Mouse (Mus musculus) ovary, postnatal 36 days (tissue): ENCODE measurements around the gene Gm20708.
A peak's percentile ranks its signal among the peaks of the same experiment; 100 is the strongest.
"Not testable (repeated sequence)": the region's sequence is repeated elsewhere in the genome, so short reads cannot be mapped to it uniquely, and the experiment has no call there.

Experiments used
- DNase-seq: peaks from one replicate; pipeline ENCODE4 v3.0.0; 2022; ENCODE audit warnings: low spot score, mixed read lengths

The Gm20708 gene

GRCm38 (mm10) chr11:117781199-117781821 is 28.2 kb upstream of the Gm20708 start:
- DNase-seq: peak; percentile 64

DNA sequence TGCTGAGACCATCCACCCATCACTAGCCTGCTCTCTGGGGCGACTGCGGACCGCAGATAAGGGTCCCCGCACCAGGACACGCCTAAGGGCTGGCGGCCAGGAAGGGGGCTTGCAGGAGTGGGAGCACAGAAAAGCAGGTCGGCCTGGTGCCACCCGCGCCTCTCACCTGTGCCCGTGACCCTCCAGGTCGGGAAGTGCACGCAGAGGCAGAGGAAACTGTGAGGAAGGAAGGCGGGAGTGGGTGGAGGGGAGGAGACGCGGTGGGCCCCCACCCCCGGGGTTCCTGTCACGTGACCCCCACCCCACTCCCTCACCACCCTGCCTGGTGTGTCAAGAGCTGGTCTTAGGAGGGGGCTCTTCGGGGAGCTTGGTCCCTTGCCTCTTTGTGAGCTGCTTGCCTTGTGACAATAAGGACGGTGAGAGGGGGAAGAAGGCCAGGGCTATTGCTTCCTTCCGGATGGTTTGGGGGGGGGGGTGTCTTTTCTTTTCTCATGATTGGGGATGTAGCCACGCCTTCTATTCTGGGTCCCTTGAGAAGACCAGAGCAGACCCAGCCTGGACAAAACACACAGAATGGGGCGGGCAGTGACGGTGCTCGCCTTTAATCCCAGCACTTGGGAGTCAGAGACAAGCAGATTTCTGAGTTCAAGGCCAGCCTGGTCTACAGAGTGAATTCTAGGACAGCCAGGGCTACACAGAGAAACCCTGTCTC is 27.3 kb upstream of the Gm20708 start, which contains the start of the genes Tmc8 and Tmc6:
Gene Tmc8 (plus strand): TSS at position 84 of the 712 bp plus-strand sequence.
Gene Tmc6 (minus strand): TSS at position 206 of the 712 bp plus-strand sequence.
- no peak for DNase-seq

DNA sequence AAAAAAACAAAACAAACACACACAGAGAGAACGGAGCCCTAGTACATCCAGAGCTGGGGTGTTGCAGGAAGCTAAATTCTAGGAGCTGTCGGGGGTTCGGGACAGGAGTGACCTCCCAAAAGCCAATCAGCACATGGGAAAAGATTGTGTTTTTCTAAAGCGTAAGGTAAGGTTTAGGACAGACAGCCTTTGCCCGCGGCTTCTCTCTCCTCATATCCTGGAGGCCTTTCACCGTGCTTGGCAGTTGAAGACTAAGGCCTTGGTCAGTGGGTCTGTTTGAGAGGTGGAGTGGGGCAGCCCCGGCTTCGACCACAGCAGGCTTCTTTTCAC is 26.8 kb upstream of the Gm20708 start:
- DNase-seq: no peak

- peak; percentile 49 for DNase-seq
These were observed 26.4 kb upstream of the Gm20708 start for GRCm38 (mm10) chr11:117783089-117783488.

- no peak for DNase-seq
These were observed 25.7 kb upstream of the Gm20708 start for GRCm38 (mm10) chr11:117783683-117784309.

DNA sequence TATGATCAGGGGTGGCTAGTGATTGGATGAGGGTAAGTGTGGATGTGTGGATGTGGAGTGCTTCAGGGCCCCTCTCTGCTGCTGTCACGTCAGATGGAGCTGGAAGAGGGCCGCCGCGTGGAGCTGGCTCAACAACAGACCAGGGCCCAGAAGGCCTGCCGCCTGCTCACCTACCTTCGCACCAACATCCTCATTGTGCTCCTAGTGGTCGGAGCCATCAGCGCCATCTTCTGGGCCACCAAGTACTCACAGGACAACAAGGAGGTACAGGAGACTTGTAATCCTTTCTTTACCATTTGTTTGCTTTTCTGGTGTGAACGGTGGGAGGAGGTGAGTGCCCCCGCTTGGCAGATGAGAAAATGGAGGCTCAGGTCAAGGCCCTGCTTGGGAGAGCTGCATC is 23.2 kb upstream of the Gm20708 start:
- DNase-seq: peak; percentile 60

GRCm38 (mm10) chr11:117788481-117788880 is 21.0 kb upstream of the Gm20708 start:
- not testable (repeated sequence) for DNase-seq

DNA sequence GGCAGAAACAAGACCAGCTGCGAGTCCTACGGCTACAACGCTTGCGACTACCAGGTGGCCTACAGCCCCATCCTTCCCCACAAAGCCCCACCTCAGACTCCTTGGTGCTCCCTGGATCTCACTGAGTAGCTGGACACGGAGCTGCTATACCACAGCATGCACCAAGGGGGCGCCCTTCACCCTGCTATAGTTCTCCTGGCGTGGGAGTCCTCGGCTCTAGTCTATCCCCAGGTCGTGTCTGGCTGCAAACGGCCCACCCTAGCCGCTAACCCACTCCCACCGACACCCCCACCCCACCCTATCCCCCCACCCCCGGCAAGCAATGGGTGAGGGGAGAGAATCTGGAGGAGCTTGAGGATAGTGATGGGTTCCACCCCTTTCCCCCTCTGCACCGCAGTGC is 19.2 kb upstream of the Gm20708 start:
- peak; percentile 69 for DNase-seq

- no peak for DNase-seq
These were observed 18.6 kb upstream of the Gm20708 start for GRCm38 (mm10) chr11:117790703-117791440.

DNA sequence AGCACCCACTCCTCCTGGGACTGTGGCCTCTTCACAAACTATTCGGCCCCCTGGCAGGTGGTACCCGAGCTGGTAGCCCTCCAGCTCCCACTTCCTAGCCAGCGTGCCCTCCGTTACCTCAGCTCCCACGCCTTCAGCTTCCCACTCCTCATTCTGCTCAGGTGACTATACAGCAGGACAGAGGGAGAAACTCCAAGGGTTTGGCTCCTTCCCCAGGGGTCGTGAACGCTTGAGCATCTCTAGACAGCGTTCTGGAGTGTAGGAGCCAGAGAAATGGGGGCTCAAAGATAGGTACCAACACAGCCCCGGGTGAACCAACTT is 18.1 kb upstream of the Gm20708 start:
- no peak for DNase-seq

GRCm38 (mm10) chr11:117792281-117792888 is 17.1 kb upstream of the Gm20708 start:
- DNase-seq: peak; percentile 38

DNA sequence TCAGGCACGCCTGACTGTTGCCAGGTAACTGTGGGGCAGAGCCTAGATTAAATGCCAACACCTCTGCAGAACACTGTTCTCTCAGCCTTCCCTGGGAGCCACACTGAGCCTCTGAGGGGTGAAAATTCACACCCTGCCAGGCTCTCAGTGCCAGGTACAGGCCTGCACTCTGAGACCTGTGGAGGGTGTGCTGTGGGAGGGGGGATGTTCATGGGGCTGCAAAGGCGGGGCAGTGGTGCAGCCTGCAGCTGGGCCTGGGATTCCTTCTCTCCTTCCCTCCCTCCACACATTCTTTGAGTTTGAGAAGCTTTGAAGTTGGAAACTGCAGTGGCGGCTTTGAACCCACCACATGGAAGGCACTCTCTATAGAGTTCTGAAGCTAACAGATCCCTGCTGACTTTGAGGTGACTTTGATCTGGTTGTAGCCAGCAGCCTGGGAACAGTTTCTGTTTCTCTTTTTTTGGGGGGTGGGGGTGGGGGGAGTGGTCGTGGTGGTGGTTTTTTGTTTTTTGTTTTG is 15.4 kb upstream of the Gm20708 start:
- no peak for DNase-seq

DNA sequence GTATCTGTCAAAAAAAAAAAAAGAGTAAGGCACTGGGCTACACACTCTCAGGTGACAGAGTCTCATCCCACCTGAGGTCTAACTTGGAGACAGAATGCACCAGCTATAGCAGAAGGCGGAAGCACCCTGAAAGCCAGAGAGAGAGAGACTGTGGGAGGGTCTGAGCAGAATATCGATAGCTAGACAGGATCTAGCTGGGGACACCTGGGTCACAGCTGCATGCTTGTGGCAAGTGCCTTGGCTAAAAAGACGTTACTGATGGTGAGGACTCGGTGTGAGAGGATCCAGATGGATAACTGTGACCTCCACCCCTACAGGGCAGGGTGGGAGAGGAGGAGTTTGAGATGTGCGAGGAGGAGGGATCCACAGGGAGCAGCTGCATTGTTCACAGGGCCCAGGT is 12.5 kb upstream of the Gm20708 start:
- no peak for DNase-seq

GRCm38 (mm10) chr11:117797511-117798159 is 11.8 kb upstream of the Gm20708 start, which contains the start of gene 6030468B19Rik:
Gene 6030468B19Rik (plus strand): TSS chr11:117797660.
- DNase-seq: no peak

GRCm38 (mm10) chr11:117798160-117798541 is 11.3 kb upstream of the Gm20708 start:
- no peak for DNase-seq

DNA sequence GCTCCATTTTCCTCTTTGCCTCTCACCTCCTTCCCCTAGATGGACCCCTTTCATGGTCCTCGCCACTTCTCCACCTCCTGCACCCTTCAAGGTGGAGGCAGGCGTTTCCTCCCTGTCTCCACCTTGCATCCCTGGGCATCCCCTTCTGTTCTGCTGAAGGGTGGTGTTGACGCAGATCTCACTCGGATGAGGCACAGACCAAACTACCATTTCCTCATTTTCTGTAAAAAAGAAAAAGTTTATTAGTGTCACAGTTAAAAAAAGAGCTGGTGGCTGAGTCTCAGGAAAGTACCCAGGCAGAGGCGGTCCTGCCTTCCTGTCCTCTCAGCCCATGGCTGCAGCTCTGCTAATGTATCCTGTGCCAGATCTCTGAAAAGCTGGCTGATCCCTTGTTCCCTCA is 10.3 kb upstream of the Gm20708 start:
- no peak for DNase-seq

DNA sequence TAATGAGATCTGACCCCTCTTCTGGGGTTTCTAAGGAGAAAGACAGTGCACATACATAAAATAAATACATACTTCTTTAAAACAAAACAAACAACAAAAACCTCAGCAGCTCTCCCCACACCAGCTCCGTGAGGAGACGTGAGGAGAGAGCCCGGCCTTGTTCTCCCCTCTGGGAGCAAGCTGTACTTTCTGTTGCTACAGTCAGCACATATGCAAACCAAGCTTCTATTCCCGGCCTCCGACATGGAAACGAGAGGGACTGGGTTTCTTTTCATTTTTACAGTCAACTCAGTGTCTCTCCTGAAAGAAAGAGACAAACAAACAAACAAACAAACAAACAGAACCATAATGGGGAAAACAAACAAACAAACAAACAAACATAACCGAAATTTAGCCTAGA is 9.4 kb upstream of the Gm20708 start:
- no peak for DNase-seq

DNA sequence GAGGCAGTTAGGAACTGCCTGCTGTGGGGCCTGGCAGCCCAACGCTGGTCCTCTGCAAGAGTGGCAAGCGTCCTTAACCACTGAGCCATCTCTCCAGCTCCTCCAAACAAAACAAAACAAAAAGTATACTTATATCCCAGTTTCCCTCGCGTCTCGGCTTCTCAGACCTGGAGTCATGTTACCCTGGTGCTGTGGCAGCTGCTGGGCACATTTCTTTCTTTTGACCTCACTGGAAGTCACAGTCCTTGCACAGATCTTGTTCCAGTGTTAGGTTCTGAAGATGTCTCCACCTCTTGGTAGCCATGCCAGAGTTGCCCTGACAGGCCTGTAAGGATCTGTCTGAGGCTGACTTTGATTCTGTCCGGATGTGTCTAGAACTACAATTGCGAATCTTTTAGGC is 7.8 kb upstream of the Gm20708 start:
- DNase-seq: no peak

DNA sequence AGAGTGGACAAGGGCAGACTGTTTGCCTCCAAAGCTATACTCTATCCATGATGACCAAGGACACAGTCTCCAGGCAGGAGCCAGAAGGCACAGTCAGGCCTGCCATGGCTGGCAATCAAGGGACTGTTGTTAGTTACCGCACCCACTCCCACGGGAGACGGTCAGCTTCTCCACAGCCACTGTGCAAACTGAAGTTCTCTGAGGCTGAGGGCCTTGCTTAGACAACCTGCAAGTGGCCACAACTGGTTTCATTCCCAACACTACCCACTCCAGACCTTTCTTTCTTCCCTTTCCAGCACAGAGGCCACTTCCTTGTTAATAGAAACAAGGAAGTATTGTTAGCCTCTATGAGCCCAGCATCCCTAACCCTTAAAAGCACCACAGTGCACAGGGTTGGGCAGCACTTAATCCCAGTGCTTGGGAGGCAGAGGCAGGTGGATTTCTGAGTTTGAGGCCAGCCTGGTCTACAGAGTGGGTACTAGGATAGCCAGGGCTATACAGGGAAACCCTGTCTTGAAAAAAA is 6.2 kb upstream of the Gm20708 start:
- DNase-seq: no peak

DNA sequence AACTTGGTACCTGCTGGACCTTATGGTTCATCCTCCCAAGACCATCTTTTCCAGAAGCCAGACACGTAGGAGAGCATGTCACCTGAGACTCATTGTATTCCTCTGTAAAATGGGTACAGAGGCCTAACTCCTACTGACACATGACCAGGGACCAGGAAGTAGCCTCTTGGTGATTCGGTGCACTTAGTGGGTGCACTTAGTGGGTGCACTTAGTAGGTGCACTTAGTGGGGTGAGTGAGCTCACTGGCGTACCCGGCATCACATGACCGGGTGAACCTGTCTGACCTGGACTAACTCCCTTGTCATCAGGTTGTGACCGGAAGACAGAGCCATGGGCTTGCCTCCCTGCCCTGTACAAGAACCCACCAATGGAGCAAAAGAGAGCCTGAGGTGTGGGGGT is 2.7 kb upstream of the Gm20708 start:
- no peak for DNase-seq

DNA sequence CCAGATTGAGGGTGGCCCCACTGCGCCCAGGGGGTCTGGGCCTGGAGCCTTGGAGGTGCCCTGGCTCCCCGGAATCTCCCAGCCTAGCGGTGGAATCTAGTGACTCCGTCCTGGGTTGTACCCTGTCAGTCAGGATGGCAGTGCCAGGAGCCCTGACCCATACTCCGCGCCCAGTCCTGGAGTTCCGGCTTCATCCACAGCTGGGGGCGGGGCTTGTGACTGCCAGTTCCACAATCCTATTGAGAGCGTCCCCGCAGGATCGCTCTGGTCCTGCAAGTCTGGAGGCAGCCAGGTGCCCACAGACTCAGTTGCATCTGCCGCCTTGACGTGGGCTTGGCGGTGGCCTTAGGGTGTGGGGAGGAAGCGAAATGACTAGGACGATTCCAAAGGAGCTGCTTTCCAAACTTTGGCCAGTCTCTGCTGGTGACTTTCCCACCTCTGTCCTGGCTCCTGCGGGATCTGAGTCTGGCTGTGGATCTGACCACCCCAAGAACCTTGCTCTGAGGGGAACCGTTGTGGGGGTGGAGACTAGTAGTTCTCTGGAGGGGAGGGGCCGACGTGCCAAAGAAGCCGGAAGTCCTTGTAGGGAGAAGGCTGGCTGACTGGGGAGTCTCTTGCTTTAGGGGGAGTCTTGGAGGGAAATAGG is 1.1 kb downstream of the Gm20708 start:
- peak; percentile 86 for DNase-seq
